Mouse (Mus musculus) adrenal gland, adult 18-20 months (tissue): ENCODE measurements around the gene Pitpnc1. TPM values are rescaled to one million over a fixed set of nuclear protein-coding genes. Genes with fewer than 3 reads are reported as not detected.

ENCODE experiments used
- DNase-seq, 2 experiments: peaks; one replicate each; pipeline ENCODE4 v3.0.0; 2021 to 2022; ENCODE audit warnings: low spot score in 2 of 2
- total RNA-seq, 2 experiments: library from RNA; stranded (reverse); gene quantifications; 1 replicate in 1 of 2; 2 replicates in 1 of 2; pipeline ENCODE4 v1.2.3; 2021

The Pitpnc1 gene
- total RNA-seq, 2 experiments from 2014 or later: 13.3 to 16.1 TPM

DNA sequence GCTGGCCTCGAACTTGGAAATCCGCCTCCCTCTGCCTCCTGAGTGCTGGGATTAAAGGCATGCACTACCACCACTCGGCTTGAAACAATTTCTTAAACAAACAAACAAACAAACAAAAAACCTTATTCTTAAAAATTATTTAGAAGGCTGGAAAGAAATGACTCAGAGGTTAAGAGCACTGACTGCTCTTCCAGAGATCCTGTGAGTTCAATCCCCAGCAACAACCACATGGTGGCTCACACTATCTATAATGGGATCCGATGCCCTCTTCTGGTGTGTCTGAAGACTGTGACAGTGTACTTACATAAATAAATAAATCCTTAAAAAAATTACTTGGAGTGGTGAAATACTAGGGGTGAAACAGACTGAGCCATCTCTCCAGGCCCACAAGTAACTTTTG lies 309.3 kb downstream of the Pitpnc1 start:
- DNase-seq: no peak

DNA sequence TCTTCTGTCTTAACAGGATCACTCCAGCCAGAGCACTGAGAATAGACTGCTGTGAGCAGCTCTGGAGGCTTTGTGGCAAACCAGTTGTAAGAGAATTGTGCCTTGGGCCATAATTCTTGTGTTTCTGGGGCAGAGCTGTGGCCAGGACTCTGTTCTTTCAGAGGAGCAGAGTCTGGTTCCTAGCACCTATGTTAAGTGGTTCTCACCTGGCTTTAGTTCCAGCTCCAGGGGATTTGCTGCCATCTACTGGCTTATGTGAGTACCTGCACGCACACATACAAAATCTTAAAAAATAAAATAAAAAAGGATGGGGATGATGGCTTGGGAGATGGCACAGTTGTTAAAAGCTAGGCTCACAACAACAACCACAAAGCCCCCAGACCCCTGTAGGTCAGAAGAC lies 311.5 kb downstream of the Pitpnc1 start:
- no peak for DNase-seq

Other genes with a start within 250 kb of the Pitpnc1 start
- 10 to 100 TPM; 95.1 to 95.5 TPM for gene Psmd12, start 8.8 kb upstream of the Pitpnc1 start, total RNA-seq
- gene Helz, start 77.2 kb upstream of the Pitpnc1 start, total RNA-seq: 10 to 100 TPM; 26.6 TPM
- under 1 TPM in 1 of 2 experiments, not detected in 1; 0.22 TPM for gene Cacng1, start 245.8 kb upstream of the Pitpnc1 start, total RNA-seq